Mouse (Mus musculus): ENCODE data around the gene Spg21. TPM values are rescaled to one million over a fixed set of nuclear protein-coding genes. Genes with fewer than 3 reads are reported as not detected.

The Spg21 gene
- total RNA-seq (2023) = 49.9 TPM

GRCm38 (mm10) chr9:65460732-65461442 is at the start of gene Spg21:
Gene Spg21 (plus strand): TSS chr9:65460947.

GRCm38 (mm10) chr9:65422760-65423501 is 37.8 kb upstream of the Spg21 start, which contains the start of gene Slc51b:
Gene Slc51b (minus strand): TSS chr9:65422955.

DNA sequence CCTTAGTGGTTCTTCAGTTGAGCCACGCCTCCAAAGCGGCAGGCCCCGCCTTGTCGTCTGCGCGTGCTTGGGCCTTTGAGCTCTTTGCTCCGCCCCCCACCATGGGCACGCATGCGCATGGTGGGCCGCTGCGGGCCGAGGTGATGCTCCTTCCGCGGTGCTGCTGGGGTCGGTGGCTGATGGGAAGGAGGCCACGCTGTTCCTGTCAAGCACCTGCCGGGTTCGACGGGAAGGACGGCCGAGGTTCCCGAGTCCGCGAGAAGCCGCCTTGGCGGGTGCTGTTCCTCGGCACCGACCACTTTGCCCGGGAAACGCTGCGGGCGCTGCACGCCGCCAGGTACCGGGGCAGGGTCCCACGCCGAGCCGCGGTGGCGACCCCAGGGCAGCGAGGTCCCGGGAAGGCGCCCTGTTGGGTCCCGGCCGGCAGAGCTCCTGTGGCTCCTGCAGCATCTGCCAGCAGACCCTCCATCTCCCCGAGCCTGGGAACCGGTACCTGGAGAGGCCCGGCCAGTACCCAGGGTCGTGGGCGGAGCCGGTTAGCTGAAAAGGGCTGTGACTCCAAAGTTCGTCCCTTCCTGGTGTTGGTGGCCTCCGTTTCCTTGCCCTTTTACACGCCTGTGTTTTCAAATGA is 25.0 kb upstream of the Spg21 start, which contains the start of gene Mtfmt:
Gene Mtfmt, plus strand, starts transcription at position 112 of the 631 bp plus-strand sequence.

DNA sequence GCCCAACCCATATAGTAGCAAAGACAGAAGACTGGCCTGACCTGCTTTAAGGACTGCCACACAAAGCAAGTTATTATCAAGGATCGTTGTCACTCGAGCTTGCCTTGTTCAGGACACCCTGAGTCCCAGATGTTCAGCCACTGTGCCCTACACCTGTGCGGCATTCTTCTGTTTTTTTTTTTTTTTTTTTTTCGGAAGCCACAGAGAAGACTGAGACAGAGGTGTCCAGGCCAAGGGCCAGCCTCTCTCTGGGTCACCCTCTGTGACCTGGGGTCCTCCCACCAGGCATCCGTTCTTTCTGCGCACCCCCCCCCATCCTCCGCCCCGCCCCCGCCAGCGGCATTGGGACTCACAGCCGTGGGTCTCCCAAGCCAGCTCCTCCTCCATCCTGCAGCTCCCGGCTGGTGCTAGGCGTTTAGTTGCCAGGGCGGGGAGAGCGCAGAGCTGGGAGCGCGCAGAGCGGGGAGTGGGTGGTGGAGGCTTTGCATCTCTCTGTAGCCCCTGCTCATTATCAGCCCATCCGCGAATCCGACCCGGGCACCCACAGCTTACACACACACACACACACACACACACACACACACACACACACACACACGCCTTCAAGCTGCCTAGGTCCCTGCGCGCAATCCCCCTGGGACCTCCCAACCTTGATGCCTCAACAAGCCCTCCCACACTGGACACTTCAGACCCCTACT is 59.2 kb downstream of the Spg21 start, which contains the start of gene Ankdd1a:
Gene Ankdd1a, minus strand, starts transcription at position 387 of the 698 bp plus-strand sequence.

Other genes starting within 250 kb of the Spg21 start
- not detected for gene Cilp, start 195.8 kb upstream of the Spg21 start, total RNA-seq (2023)
- 28.9 TPM for gene Clpx, start 166.7 kb upstream of the Spg21 start, total RNA-seq (2023)
- gene Pdcd7, start 114.8 kb upstream of the Spg21 start, total RNA-seq (2023) = 20.0 TPM
- not detected for gene Ubap1l, start 99.9 kb upstream of the Spg21 start, total RNA-seq (2023)
- gene Kbtbd13, start 69.3 kb upstream of the Spg21 start, total RNA-seq (2023) = not detected
- gene Rasl12, start 62.4 kb upstream of the Spg21 start, total RNA-seq (2023) = 0.24 TPM
- not detected for gene Slc51b, start 38.0 kb upstream of the Spg21 start, total RNA-seq (2023)
- gene Mtfmt, start 25.2 kb upstream of the Spg21 start, total RNA-seq (2023) = 25.8 TPM
- gene Ankdd1a, start 59.2 kb downstream of the Spg21 start, total RNA-seq (2023) = not detected
- 37.3 TPM for gene Plekho2, start 119.1 kb downstream of the Spg21 start, total RNA-seq (2023)
- not detected for gene Pif1, start 126.2 kb downstream of the Spg21 start, total RNA-seq (2023)
- gene Rbpms2, start 168.7 kb downstream of the Spg21 start, total RNA-seq (2023) = 0.92 TPM
- gene Oaz2, start 207.1 kb downstream of the Spg21 start, total RNA-seq (2023) = 30.6 TPM